Mouse (Mus musculus) forelimb bud, embryonic 11.5 days (tissue): Measurements from ENCODE around the gene Olfr1411.

ENCODE experiments used
- DNase-seq: peaks from one replicate; pipeline ENCODE4 v3.0.0-alpha.2; 2012; ENCODE audit warnings: low read depth, low spot score

The Olfr1411 gene

GRCm38 (mm10) chr1:92638736-92639135, 44.5 kb downstream of the Olfr1411 start:
- no peak for DNase-seq

- DNase-seq = no peak
Observed at GRCm38 (mm10) chr1:92640393-92640792, 46.2 kb downstream of the Olfr1411 start.

GRCm38 (mm10) chr1:92641514-92642272, 47.5 kb downstream of the Olfr1411 start, which contains the start of gene Cops9:
TSS of gene Cops9 (minus strand) at chr1:92641985.
- DNase-seq = peak; percentile 90

GRCm38 (mm10) chr1:92643691-92644090, 49.5 kb downstream of the Olfr1411 start:
- no peak for DNase-seq

- DNase-seq = no peak
Observed at GRCm38 (mm10) chr1:92644916-92645315, 50.7 kb downstream of the Olfr1411 start.

- no peak for DNase-seq
Observed at GRCm38 (mm10) chr1:92646111-92646510, 51.9 kb downstream of the Olfr1411 start.

GRCm38 (mm10) chr1:92646601-92647000, 52.4 kb downstream of the Olfr1411 start:
- no peak for DNase-seq

GRCm38 (mm10) chr1:92647026-92647425, 52.8 kb downstream of the Olfr1411 start:
- no peak for DNase-seq
